Mouse (Mus musculus): ENCODE results near the gene Rab42. TPM values are rescaled to one million over a fixed set of nuclear protein-coding genes. Genes with fewer than 3 reads are reported as not detected.

The Rab42 gene
- polyA plus RNA-seq, 1 experiment from 2014 or later: 1.8 TPM

GRCm38 (mm10) chr4:132261514-132262357 lies 41.4 kb downstream of the Rab42 start, which contains the start of gene Gmeb1:
Gene Gmeb1 (minus strand): TSS chr4:132261602.
- peak within 1 kb of the TSS; percentile 89 for H3K4me3 ChIP-seq
- H3K9me3 ChIP-seq: 0 out of 2 replicates have a peak, but pooled peaks cover 2% of the 10 kb centered on the region
- 16% methylated on average over 44 of the region's 49 CpGs for WGBS
- peaks cover 23% of the 10 kb centered on the region for H3K4me1 ChIP-seq
- H3K27ac ChIP-seq (replicated peaks): peak within 1 kb of the TSS; percentile 99
- H3K27me3 ChIP-seq (replicated peaks; ENCODE audit: low read depth, poor library complexity, severe bottlenecking): no peaks in the 10 kb centered on the region
- peak; percentile 88 for DNase-seq (ENCODE audit: low spot score)
- H3K36me3 ChIP-seq (replicated peaks): 0 out of 2 replicates have a peak, but pooled peaks cover 11% of the 10 kb centered on the region

GRCm38 (mm10) chr4:132260404-132261379 lies 42.5 kb downstream of the Rab42 start:
- peak overlapping the region; percentile 99 for H3K27ac ChIP-seq (replicated peaks)
- H3K36me3 ChIP-seq (replicated peaks): peaks cover 19% of the 10 kb centered on the region; the same call in 1 of the 2 replicates
- peaks cover 23% of the 10 kb centered on the region for H3K4me1 ChIP-seq
- H3K4me3 ChIP-seq: peak overlapping the region; percentile 89
- H3K27me3 ChIP-seq (replicated peaks; ENCODE audit: low read depth, poor library complexity, severe bottlenecking): no peaks in the 10 kb centered on the region
- DNase-seq (ENCODE audit: low spot score): peak; percentile 76
- 5% methylated on average over 54 of the region's 64 CpGs for WGBS
- H3K9me3 ChIP-seq: 0 out of 2 replicates have a peak, but pooled peaks cover 2% of the 10 kb centered on the region

- no peak for DNase-seq (ENCODE audit: low spot score)
- Histone ChIP-seq H3K36me3 (replicated peaks) (peaks cover 19% of the 10 kb centered on the region; the same call in 1 of the 2 replicates), H3K4me1 (peaks cover 23% of the 10 kb centered on the region), H3K4me3 (no peak overlapping the region), H3K27ac (replicated peaks) (no peak overlapping the region), H3K9me3 (no peaks in the 10 kb centered on the region), H3K27me3 (replicated peaks; ENCODE audit: low read depth, poor library complexity, severe bottlenecking) (no peaks in the 10 kb centered on the region)
- WGBS: 95% methylated on average over 4 of the region's 4 CpGs
Observed at GRCm38 (mm10) chr4:132259248-132259647, 43.9 kb downstream of the Rab42 start.

- Histone ChIP-seq H3K36me3 (replicated peaks) (peaks cover 28% of the 10 kb centered on the region), H3K4me3 (no peak overlapping the region), H3K27me3 (replicated peaks; ENCODE audit: low read depth, poor library complexity, severe bottlenecking) (no peaks in the 10 kb centered on the region), H3K4me1 (peaks cover 20% of the 10 kb centered on the region), H3K9me3 (no peaks in the 10 kb centered on the region), H3K27ac (replicated peaks) (no peak overlapping the region)
- no peak for DNase-seq (ENCODE audit: low spot score)
- 93% methylated on average over 3 of the region's 3 CpGs for WGBS
Observed at GRCm38 (mm10) chr4:132256384-132256783, 46.8 kb downstream of the Rab42 start.

- WGBS: 71% methylated on average over 3 of the region's 3 CpGs
- Histone ChIP-seq H3K4me1 (peaks cover 14% of the 10 kb centered on the region), H3K4me3 (no peak overlapping the region), H3K36me3 (replicated peaks) (peaks cover 42% of the 10 kb centered on the region), H3K9me3 (no peaks in the 10 kb centered on the region), H3K27ac (replicated peaks) (no peak overlapping the region), H3K27me3 (replicated peaks; ENCODE audit: low read depth, poor library complexity, severe bottlenecking) (no peaks in the 10 kb centered on the region)
- DNase-seq (ENCODE audit: low spot score): no peak
Observed at GRCm38 (mm10) chr4:132254986-132255385, 48.2 kb downstream of the Rab42 start.

GRCm38 (mm10) chr4:132253622-132254021 lies 49.6 kb downstream of the Rab42 start:
- Histone ChIP-seq H3K27me3 (replicated peaks; ENCODE audit: low read depth, poor library complexity, severe bottlenecking) (no peaks in the 10 kb centered on the region), H3K27ac (replicated peaks) (no peak overlapping the region), H3K4me3 (no peak overlapping the region), H3K36me3 (replicated peaks) (peaks cover 55% of the 10 kb centered on the region), H3K9me3 (no peaks in the 10 kb centered on the region), H3K4me1 (0 out of 2 replicates have a peak, but pooled peaks cover 5% of the 10 kb centered on the region)
- WGBS: 88% methylated on average over 2 of the region's 2 CpGs
- DNase-seq (ENCODE audit: low spot score): no peak

- Histone ChIP-seq H3K36me3 (replicated peaks) (peaks cover 55% of the 10 kb centered on the region), H3K27ac (replicated peaks) (no peak overlapping the region), H3K4me3 (no peak overlapping the region), H3K9me3 (no peaks in the 10 kb centered on the region), H3K27me3 (replicated peaks; ENCODE audit: low read depth, poor library complexity, severe bottlenecking) (no peaks in the 10 kb centered on the region), H3K4me1 (0 out of 2 replicates have a peak, but pooled peaks cover 5% of the 10 kb centered on the region)
- WGBS: 90% methylated on average over 8 of the region's 8 CpGs
- no peak for DNase-seq (ENCODE audit: low spot score)
Observed at GRCm38 (mm10) chr4:132253128-132253527, 50.1 kb downstream of the Rab42 start.

Other genes with a start within 250 kb of the Rab42 start
- gene Gm10300, start 228.7 kb downstream of the Rab42 start, polyA plus RNA-seq (2016; fragmentation: Nextera tagmentation; extraction: Ambion mirVana): not detected in 2 replicates
- 133 and 136 TPM in 2 replicates for gene Epb41, start 228.1 kb downstream of the Rab42 start, polyA plus RNA-seq (2016; fragmentation: Nextera tagmentation; extraction: Ambion mirVana)
- 0.24 and 0.35 TPM in 2 replicates for gene Oprd1, start 158.9 kb downstream of the Rab42 start, polyA plus RNA-seq (2016; fragmentation: Nextera tagmentation; extraction: Ambion mirVana)
- 155 and 159 TPM in 2 replicates for gene Ythdf2, start 91.1 kb downstream of the Rab42 start, polyA plus RNA-seq (2016; fragmentation: Nextera tagmentation; extraction: Ambion mirVana)
- 46.2 and 46.5 TPM in 2 replicates for gene Gmeb1, start 41.8 kb downstream of the Rab42 start, polyA plus RNA-seq (2016; fragmentation: Nextera tagmentation; extraction: Ambion mirVana)
- gene Taf12, start 29.0 kb downstream of the Rab42 start, polyA plus RNA-seq (2016; fragmentation: Nextera tagmentation; extraction: Ambion mirVana): 58.8 and 59.3 TPM in 2 replicates
- 83.5 and 83.8 TPM in 2 replicates for gene Trnau1ap, start 26.2 kb upstream of the Rab42 start, polyA plus RNA-seq (2016; fragmentation: Nextera tagmentation; extraction: Ambion mirVana)
- 160 and 172 TPM in 2 replicates for gene Rcc1, start 50.2 kb upstream of the Rab42 start, polyA plus RNA-seq (2016; fragmentation: Nextera tagmentation; extraction: Ambion mirVana)
- gene Phactr4, start 119.1 kb upstream of the Rab42 start, polyA plus RNA-seq (2016; fragmentation: Nextera tagmentation; extraction: Ambion mirVana): 25.9 and 27.4 TPM in 2 replicates
- 37.0 and 41.7 TPM in 2 replicates for gene Med18, start 160.5 kb upstream of the Rab42 start, polyA plus RNA-seq (2016; fragmentation: Nextera tagmentation; extraction: Ambion mirVana)
- 12.3 and 13.3 TPM in 2 replicates for gene Sesn2, start 207.1 kb upstream of the Rab42 start, polyA plus RNA-seq (2016; fragmentation: Nextera tagmentation; extraction: Ambion mirVana)
- gene Atpif1, start 230.3 kb upstream of the Rab42 start, polyA plus RNA-seq (2016; fragmentation: Nextera tagmentation; extraction: Ambion mirVana): 1,009 and 1,074 TPM in 2 replicates
- gene Dnajc8, start 232.2 kb upstream of the Rab42 start, polyA plus RNA-seq (2016; fragmentation: Nextera tagmentation; extraction: Ambion mirVana): 222 TPM in 2 replicates

Measured in embryonic facial prominence, embryonic 10.5 days (tissue).